Mouse (Mus musculus): ENCODE results near the gene Iqca. TPM values are rescaled to one million over a fixed set of nuclear protein-coding genes. Genes with fewer than 3 reads are reported as not detected.

Gene Iqca
- total RNA-seq, 2 experiments from 2014 or later, result 0.52 to 0.65 TPM

Other genes with a start within 250 kb of the Iqca start
- gene Gbx2, start 222.2 kb downstream of the Iqca start, total RNA-seq (2021), result under 1 TPM; 0.21 to 0.89 TPM
- gene Asb18, start 138.7 kb downstream of the Iqca start, total RNA-seq (2021), result under 1 TPM; 0.84 to 0.98 TPM
- 1 to 10 TPM; 7.2 to 7.8 TPM for gene Ackr3, start 50.6 kb upstream of the Iqca start, total RNA-seq (2021)

Measured in left cerebral cortex, adult 18-20 months (tissue).